Comparison of ENCODE assay signal across 25 mouse cellular contexts in genomic region chr14:58678781-58679180, GRCm38 (mm10).
DNase-seq lines count a peak whose midpoint lies in the region; ATAC-seq and TF ChIP-seq lines count a peak whose summit lies in the region.
"Had no signal": no experiment of that assay in that cellular context is flagged by ENCODE, and none has a peak within 500 bp of the region (broad histone marks: within the 10 kb centered on the region; RNA-seq: fewer than 3 reads in every experiment).

No protein-coding gene starts in this region.

- no peaks in the 10 kb centered on the region for H3K27me3 ChIP-seq in hindbrain, embryonic 16.5 days (replicated peaks; ENCODE audit: control insufficient read depth, insufficient read depth, low read length)
- no peaks in the 10 kb centered on the region for H3K27me3 ChIP-seq in hindbrain, embryonic 11.5 days (ENCODE audit: control insufficient read depth, insufficient read depth, low read length)
- H3K27me3 ChIP-seq in midbrain, postnatal 0 days (ENCODE audit: insufficient read depth, low read length) = no peaks in the 10 kb centered on the region
- H3K27me3 ChIP-seq in midbrain, embryonic 13.5 days = no peaks in the 10 kb centered on the region
- no peaks in the 10 kb centered on the region for H3K27me3 ChIP-seq in myocyte (ENCODE audit: control insufficient read depth, insufficient read depth, insufficient read length)
- H3K27me3 ChIP-seq: embryonic facial prominence, embryonic 15.5 days; heart, embryonic 12.5 days; heart, embryonic 15.5 days; hindbrain, embryonic 12.5 days; hindbrain, embryonic 15.5 days had no signal

- H3K4me1 ChIP-seq in hindbrain, embryonic 16.5 days (ENCODE audit: control insufficient read depth, insufficient read depth, low read depth, low read length) = no peaks in the 10 kb centered on the region
- H3K4me1 ChIP-seq in hindbrain, embryonic 11.5 days (replicated peaks; ENCODE audit: control insufficient read depth, insufficient read depth, low read length) = no peaks in the 10 kb centered on the region
- H3K4me1 ChIP-seq in midbrain, postnatal 0 days (ENCODE audit: insufficient read depth, low read length) = no peaks in the 10 kb centered on the region
- no peaks in the 10 kb centered on the region for H3K4me1 ChIP-seq in midbrain, embryonic 13.5 days (replicated peaks)

- no peaks in the 10 kb centered on the region for H3K79me2 ChIP-seq in myocyte (ENCODE audit: control insufficient read depth, insufficient read depth)

- no peak for TF ChIP-seq POLR2A in myocyte (IDR thresholded peaks at IDR 0.05; ENCODE audit: insufficient read length, low read depth)

- no peak overlapping the region for H3K9ac ChIP-seq in hindbrain, embryonic 16.5 days (ENCODE audit: low read depth, low read length)
- no peak overlapping the region for H3K9ac ChIP-seq in hindbrain, embryonic 11.5 days (ENCODE audit: low read depth, low read length)
- H3K9ac ChIP-seq in midbrain, postnatal 0 days (replicated peaks; ENCODE audit: low read length, poor library complexity, severe bottlenecking) = no peak overlapping the region
- H3K9ac ChIP-seq in midbrain, embryonic 13.5 days (replicated peaks) = no peak overlapping the region
- H3K9ac ChIP-seq: embryonic facial prominence, embryonic 15.5 days; forebrain, postnatal 0 days; heart, embryonic 12.5 days; heart, embryonic 15.5 days; hindbrain, embryonic 12.5 days; hindbrain, embryonic 15.5 days had no signal

- no peak for TF ChIP-seq CTCF in midbrain, postnatal 0 days (IDR thresholded peaks at IDR 0.05)
- no peak for TF ChIP-seq CTCF in layer of hippocampus, adult 2 months (conservative IDR thresholded peaks at IDR 0.05)

- H3K4me3 ChIP-seq in hindbrain, embryonic 16.5 days (ENCODE audit: low read length) = no peak overlapping the region
- no peak overlapping the region for H3K4me3 ChIP-seq in hindbrain, embryonic 11.5 days (ENCODE audit: low read depth, low read length)
- no peak overlapping the region for H3K4me3 ChIP-seq in midbrain, postnatal 0 days (ENCODE audit: low read depth, low read length)
- no peak overlapping the region for H3K4me3 ChIP-seq in midbrain, embryonic 13.5 days (replicated peaks)
- H3K4me3 ChIP-seq in myocyte = no peak overlapping the region
- no peak overlapping the region for H3K4me3 ChIP-seq in layer of hippocampus, adult 2 months
- H3K4me3 ChIP-seq: embryonic facial prominence, embryonic 15.5 days; heart, embryonic 12.5 days; heart, embryonic 15.5 days; hindbrain, embryonic 12.5 days; hindbrain, embryonic 15.5 days had no signal

- DNase-seq in hindbrain, embryonic 11.5 days (ENCODE audit: low spot score) = no peak
- peak; percentile 58 for DNase-seq in midbrain, postnatal 0 days (ENCODE audit: low spot score)
- no peak for DNase-seq in layer of hippocampus, adult 9-10 months (ENCODE audit: low spot score)
- DNase-seq in layer of hippocampus, adult 2 months (ENCODE audit: low spot score in 2 of 2) = no peak
- DNase-seq: adrenal gland, adult 8-10 months; cerebellum, adult 11-12 months; cerebellum, adult 9-10 months; forebrain, postnatal 0 days; gastrocnemius, postnatal 25 days; heart, adult 18-20 months; heart, postnatal 10 days; heart, postnatal 36 days had no signal

- 58% methylated on average over 6 of the region's 6 CpGs for WGBS in hindbrain, embryonic 16.5 days
- WGBS in hindbrain, embryonic 11.5 days = 86% methylated on average over 6 of the region's 6 CpGs
- WGBS in midbrain, postnatal 0 days = 68% methylated on average over 6 of the region's 6 CpGs
- 85% methylated on average over 6 of the region's 6 CpGs for WGBS in midbrain, embryonic 13.5 days

- H3K4me2 ChIP-seq in hindbrain, embryonic 16.5 days (ENCODE audit: low read length) = no peak overlapping the region
- no peak overlapping the region for H3K4me2 ChIP-seq in hindbrain, embryonic 11.5 days (replicated peaks; ENCODE audit: low read depth, low read length)
- H3K4me2 ChIP-seq in midbrain, postnatal 0 days (ENCODE audit: low read depth, low read length, poor library complexity, severe bottlenecking) = no peak overlapping the region
- H3K4me2 ChIP-seq in midbrain, embryonic 13.5 days (replicated peaks) = no peak overlapping the region
- peak overlapping the region; percentile 49 for H3K4me2 ChIP-seq in myocyte (ENCODE audit: low read depth)
- H3K4me2 ChIP-seq: heart, embryonic 15.5 days; hindbrain, embryonic 12.5 days; hindbrain, embryonic 15.5 days had no signal

- H3ac ChIP-seq in myocyte (ENCODE audit: control insufficient read depth, insufficient read length) = no peak overlapping the region

- no peaks in the 10 kb centered on the region for H3K9me3 ChIP-seq in hindbrain, embryonic 16.5 days (ENCODE audit: control insufficient read depth, low read length)
- H3K9me3 ChIP-seq in hindbrain, embryonic 11.5 days (ENCODE audit: control insufficient read depth, low read length) = no peaks in the 10 kb centered on the region
- no peaks in the 10 kb centered on the region for H3K9me3 ChIP-seq in midbrain, postnatal 0 days (ENCODE audit: low read length)
- no peaks in the 10 kb centered on the region for H3K9me3 ChIP-seq in midbrain, embryonic 13.5 days
- H3K9me3 ChIP-seq: embryonic facial prominence, embryonic 15.5 days; heart, embryonic 12.5 days; heart, embryonic 15.5 days; hindbrain, embryonic 12.5 days; hindbrain, embryonic 15.5 days had no signal

- H3K27ac ChIP-seq in hindbrain, embryonic 16.5 days (ENCODE audit: low read depth, low read length) = no peak overlapping the region
- no peak overlapping the region for H3K27ac ChIP-seq in hindbrain, embryonic 11.5 days (ENCODE audit: low read depth, low read length)
- no peak overlapping the region for H3K27ac ChIP-seq in midbrain, postnatal 0 days (ENCODE audit: low read depth, low read length)
- no peak overlapping the region for H3K27ac ChIP-seq in midbrain, embryonic 13.5 days
- no peak overlapping the region for H3K27ac ChIP-seq in layer of hippocampus, adult 2 months
- H3K27ac ChIP-seq: embryonic facial prominence, embryonic 15.5 days; heart, embryonic 15.5 days; hindbrain, embryonic 12.5 days; hindbrain, embryonic 15.5 days had no signal

- no peaks in the 10 kb centered on the region for H3K36me3 ChIP-seq in hindbrain, embryonic 16.5 days (ENCODE audit: control insufficient read depth, insufficient read depth, low read length)
- no peaks in the 10 kb centered on the region for H3K36me3 ChIP-seq in hindbrain, embryonic 11.5 days (ENCODE audit: control insufficient read depth, insufficient read depth, low read length)
- H3K36me3 ChIP-seq in midbrain, postnatal 0 days (ENCODE audit: insufficient read depth, low read length) = no peaks in the 10 kb centered on the region
- H3K36me3 ChIP-seq in midbrain, embryonic 13.5 days = no peaks in the 10 kb centered on the region
- no peaks in the 10 kb centered on the region for H3K36me3 ChIP-seq in myocyte (ENCODE audit: control insufficient read depth, insufficient read depth)
- H3K36me3 ChIP-seq: embryonic facial prominence, embryonic 15.5 days; heart, embryonic 12.5 days; heart, embryonic 15.5 days; hindbrain, embryonic 12.5 days; hindbrain, embryonic 15.5 days had no signal

- 0 out of 2 replicates have a peak, but pooled peaks have one; percentile 45 for ATAC-seq in hindbrain, embryonic 16.5 days
- no peak for ATAC-seq in hindbrain, embryonic 11.5 days (ENCODE audit: low FRiP score)
- ATAC-seq in midbrain, postnatal 0 days (ENCODE audit: low FRiP score) = no peak
- no peak for ATAC-seq in midbrain, embryonic 13.5 days
- ATAC-seq: activated CD4-positive, CD25-positive, alpha-beta regulatory T cell, adult 4 months; CD4-positive, CD25-positive, alpha-beta regulatory T cell, adult 4 months; forebrain, embryonic 14.5 days; forebrain, postnatal 0 days; inflammation-experienced regulatory T-cells, adult 6 months; intestine, embryonic 16.5 days had no signal

TF ChIP-seq in myocyte, 11 proteins besides CTCF, POLR2A, EP300 and RAD21:
- TF ChIP-seq CEBPB (IDR thresholded peaks at IDR 0.05; ENCODE audit: insufficient read depth, poor library complexity, severe bottlenecking) (no peak), USF1 (IDR thresholded peaks at IDR 0.05; ENCODE audit: low read depth) (no peak), MAX (IDR thresholded peaks at IDR 0.05; ENCODE audit: low read depth) (no peak), MYOG (IDR thresholded peaks at IDR 0.05; ENCODE audit: control insufficient read depth in 1 of 3, insufficient read depth in 1 of 3, insufficient read length in 2 of 3, low read depth in 2 of 3) (no peak)
TF ChIP-seq in myocyte: peak in this region for 0.
